Mouse (Mus musculus): Measurements from ENCODE around the gene Trabd2b.
A peak's percentile ranks its signal among the peaks of the same experiment; 100 is the strongest.

The Trabd2b gene

DNA sequence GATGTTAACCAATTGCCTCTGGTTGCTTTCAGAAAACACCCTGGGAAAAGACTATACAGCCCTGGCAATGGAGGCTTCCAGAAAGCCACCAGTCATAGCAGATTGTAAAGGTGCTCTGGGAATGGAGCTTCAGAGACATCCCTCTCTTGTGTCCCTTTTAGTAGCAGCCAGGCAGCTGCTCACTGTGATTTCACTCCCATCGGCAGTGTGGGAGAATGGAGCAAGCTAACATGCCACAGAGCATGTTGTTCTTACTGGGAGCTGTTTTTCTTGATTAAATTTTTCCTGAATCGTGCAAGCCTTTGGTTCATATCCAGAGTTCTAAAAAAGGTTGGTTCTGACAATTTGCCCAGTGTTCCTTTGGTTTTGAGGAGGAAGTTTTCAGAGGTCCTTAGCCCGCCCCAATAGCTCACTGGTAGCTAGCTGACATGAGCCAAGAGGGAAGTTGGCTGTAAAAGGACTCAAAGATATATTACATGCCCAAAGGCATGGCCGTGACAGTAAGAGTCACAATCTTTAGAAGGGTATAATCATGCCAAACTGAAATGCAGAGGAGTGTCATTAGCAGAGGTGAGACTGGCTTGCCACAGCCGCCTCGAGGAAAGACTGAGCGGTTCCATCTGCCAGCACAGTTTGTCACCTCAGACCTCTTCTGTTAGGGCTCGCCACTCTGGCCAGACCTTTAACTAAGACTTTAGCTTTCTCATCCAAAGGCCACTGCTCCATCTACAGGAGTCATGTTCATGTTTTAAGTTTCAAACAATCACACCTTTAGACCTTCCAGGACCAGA, 141.3 kb downstream of the Trabd2b start:
- no peak for DNase-seq

GRCm38 (mm10) chr4:114549487-114549886, 143.0 kb downstream of the Trabd2b start:
- DNase-seq: no peak

DNA sequence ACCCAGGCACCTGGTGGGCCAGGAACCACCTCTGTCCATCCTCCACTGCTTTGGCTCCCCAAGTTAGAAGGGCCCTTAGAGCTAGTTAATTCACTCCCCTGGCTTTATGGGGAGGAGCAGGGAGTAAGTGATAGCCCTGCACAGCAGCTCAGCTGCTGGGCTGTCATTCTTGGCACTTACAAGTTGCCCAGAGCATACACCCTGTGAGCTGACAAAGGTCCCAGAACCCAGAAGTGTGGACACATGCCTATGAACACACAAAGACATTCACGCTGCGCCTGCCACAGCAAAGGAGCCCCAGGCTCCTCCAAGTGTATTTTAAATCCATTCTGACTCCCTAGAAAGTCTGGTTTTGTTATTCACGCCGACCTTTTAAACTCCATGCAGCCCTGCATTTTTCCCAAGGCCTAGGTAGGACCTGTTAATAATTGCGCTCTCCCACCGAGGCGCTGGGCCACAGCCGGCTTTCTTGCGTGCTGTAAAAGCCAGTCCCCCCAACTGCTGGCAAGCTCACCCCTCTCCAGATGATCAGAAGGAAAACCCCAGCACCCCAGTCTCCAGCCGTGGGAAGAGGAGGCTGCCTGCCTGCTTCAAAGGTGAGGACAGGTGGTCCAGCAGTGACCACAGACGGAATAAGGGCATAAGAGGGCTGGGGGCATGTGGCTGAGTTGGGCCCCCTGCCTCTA, 144.1 kb downstream of the Trabd2b start:
- no peak for DNase-seq

DNA sequence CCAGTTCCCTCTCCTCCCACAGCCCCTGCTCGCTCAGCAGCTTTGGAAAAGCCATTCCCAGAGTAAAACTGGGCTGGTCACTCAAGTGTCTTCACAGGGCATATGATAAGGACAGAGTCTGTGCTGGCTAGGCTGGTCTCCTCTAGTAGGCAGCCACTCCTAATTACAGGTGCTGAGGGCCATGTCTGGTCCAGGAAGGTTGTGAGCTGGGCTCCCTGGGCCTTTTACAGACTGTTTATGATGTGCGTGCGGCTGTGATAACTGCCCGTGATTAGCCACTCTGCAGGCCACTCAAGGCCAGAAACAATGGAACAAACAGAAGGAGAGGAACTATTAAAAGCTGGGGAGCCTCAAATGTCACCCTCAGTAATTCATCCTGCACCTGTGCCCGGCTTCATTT, 150.4 kb downstream of the Trabd2b start:
- no peak for DNase-seq

GRCm38 (mm10) chr4:114557731-114558130, 151.2 kb downstream of the Trabd2b start:
- DNase-seq: no peak

DNA sequence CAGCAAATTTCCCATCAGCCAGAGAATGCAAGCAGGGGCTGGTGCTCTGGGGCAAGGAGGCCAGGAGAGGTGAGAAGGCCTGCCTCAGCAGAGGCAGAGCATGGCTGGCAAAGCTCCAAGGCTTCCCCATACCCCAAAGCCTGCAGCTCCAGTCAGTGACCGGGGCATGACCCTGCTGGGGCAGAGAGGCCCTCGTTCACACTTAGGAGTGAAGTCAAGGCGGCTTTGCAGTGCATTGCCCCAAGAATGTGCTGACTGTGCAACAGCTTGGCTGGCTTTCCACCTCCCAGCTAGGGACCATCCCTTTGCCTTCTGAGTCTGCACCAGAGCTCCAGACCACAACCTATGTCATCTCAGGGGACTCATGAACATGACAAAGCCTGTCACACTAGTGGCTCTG, 152.0 kb downstream of the Trabd2b start:
- DNase-seq: no peak

- no peak for DNase-seq
Observed at GRCm38 (mm10) chr4:114560638-114561216, 154.2 kb downstream of the Trabd2b start.

GRCm38 (mm10) chr4:114564131-114564695, 157.7 kb downstream of the Trabd2b start:
- no peak for DNase-seq

DNA sequence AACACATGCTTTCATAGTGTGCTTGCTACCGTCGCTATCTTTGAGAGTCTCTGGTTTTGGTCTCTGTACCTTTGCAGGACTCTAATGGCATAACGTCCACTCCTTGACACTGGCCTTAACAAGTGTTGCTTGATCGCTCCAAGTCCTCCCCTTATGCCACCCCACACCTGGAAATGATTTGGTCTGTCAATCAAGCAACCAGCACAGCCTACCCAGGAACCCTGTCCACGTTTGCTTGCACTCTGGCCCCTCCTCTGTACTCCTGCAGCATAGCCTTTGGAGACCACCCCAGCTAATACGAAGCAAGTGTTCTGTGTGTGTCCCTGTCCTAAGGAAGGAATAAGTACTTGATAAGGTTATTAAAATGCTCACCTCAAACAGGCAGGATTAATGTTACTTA, 161.1 kb downstream of the Trabd2b start:
- DNase-seq: no peak

GRCm38 (mm10) chr4:114568081-114568605, 161.6 kb downstream of the Trabd2b start:
- no peak for DNase-seq

- no peak for DNase-seq
Observed at GRCm38 (mm10) chr4:114578153-114578950, 171.8 kb downstream of the Trabd2b start.

DNA sequence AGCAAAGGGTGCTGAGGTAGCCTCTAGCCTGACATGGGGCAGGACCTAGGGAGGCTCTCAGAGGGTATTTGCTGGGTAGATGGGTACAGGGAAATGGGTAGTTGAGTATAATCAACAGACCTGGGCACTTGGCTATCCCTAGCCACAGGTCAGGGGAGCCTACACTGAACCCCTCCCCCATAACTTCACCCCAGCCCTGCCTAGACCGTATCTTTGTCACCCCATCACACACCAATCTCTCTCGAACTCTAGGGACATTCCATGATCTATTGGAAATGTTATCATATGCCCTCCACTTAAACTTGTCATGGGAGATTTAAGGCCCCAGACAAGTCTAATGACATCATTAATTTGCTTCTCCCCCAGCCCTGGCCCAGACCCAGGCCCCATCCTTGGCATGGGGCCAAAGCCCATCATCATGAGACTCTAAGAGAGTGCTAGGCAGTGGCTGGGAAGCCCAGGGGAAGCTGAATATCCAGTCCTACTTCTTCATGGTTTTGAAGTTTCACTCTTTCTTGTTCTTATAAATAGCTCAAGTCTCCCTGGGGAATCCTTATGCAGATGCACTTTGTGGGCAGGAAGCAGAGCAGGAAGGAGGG, 177.1 kb downstream of the Trabd2b start:
- no peak for DNase-seq

DNA sequence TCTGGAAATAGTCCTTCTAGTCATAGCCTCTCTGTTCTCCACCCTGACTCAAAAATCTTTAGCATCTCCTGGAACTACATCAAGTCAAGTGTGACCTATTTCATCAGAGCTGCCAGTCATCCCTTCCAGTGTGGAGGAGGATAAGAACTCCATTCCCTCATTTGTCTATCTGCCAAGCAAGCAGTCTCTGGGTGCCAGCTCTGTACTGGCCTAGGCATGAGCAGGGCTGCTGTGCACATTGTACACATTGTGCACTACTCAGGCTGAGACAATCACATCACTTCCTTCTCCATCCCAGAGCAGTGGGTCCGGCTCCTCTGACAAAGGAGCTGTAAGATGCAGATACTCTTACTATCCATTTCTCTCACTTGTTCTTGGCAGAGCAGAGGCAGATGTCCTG, 178.2 kb downstream of the Trabd2b start:
- DNase-seq: no peak

DNA sequence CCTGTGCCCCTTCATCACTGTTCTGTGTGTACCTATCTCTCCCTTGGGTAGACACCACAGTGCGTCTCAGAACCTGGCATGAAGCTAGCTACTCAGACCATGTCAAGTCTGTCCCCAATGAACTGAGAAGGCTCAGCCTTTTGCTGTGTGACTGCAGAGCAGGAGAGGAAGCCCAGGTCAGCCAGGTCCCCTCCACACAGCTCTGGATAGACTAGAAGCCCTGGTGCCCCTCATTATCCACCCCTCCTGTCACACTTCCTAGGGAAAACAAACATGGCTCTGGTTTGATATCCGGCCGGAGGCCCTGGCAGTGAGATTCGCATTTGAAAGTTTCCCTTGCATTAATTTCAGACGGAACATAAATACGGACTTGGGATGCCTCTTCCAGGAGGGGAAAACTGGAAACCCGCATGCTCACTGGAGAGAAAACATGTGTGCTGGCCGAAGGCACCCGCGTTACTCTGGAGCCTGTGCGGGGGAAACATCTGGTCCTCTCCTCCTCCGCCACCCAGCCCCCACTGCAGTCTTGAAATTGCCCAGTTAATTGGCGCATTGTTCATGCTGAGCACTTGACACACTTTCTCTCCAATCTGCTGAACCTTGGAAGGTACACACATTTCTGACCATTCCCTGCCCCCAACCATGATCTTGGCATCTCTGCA, 187.2 kb downstream of the Trabd2b start:
- DNase-seq: no peak

DNA sequence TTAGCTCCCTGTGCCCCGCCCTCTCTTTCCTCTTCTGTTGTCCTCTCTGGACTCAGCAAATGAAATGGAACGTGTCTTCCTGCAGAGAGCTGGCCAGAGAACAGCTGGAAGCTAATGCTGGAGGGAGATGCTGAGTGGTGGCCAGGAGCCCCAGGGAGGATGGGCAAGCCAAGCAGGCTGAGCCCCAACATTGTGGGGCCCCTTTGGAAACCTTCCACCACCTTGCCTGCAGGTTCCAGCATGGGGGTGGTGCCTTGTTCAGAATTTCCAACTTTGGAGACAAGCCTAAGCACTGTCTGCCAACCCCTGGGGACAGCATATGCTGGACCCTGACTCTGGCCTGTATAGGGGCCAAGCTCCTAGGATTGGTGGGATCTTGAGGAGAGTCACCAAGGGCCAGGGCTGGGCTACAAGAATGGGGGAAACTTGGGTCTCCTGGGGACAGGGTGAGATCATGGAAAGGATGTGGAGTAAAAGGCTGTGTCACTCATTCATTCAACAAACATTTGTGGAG, 188.7 kb downstream of the Trabd2b start:
- DNase-seq: no peak

DNA sequence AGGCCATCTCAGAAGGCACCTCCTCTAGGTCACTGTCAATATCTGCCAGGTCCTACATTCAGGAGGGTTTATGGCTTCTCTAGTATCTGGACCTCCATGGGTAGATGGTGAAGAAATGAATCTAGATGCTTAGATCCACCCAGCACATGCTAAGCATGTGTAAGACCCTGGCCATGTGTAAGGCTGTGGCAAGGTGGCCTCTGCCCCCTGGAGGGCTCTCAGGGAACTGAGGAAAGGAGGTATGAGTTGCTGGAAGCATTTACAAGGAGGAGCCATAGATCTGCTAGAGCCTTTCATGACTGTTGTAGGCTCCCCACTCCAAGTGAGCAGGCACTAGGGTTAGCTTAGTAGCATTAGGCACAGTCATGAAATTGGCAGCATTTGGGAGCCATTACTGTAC, 192.6 kb downstream of the Trabd2b start:
- DNase-seq: peak in 1 of 2 experiments; percentile 6

DNA sequence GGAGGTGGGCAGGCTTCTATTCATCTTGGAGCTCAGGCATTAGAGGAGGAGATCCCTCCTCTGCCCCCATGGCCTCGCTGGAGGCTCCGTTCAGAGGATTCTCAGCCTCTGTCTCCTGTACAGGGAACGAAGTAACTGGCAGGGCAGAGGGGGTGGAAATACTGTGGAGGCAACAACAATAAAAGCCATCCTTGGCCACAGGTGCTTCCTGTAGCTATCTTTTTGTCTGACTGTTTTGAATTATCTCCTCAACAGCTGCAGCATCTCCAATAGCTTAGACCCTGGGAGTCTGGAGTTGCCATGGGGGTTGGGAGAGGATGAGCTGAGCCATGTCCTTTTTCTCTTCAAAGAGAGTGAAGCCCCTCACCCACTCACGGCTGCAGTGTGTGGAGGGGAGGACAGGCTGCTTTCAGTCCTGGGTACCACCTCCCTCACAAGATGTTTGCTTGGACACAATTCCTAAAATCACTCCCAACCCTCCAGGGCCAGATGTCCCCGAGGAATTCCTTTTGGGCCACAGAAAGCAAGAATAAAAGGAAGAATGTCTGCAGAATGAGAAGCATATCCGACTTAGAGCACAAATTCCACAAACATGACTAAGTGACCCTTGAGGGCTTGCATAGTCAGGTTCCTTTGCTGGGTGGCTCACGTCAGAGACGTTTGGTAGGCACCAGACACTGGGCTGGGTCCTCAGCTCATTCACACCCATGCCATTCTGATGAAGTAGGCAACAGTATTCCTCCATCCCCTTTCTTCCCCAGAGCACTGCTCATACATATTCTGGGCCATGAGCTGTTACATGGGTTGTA, 194.9 kb downstream of the Trabd2b start:
- no peak for DNase-seq

- DNase-seq: no peak
Observed at GRCm38 (mm10) chr4:114605670-114606069, 199.1 kb downstream of the Trabd2b start.

DNA sequence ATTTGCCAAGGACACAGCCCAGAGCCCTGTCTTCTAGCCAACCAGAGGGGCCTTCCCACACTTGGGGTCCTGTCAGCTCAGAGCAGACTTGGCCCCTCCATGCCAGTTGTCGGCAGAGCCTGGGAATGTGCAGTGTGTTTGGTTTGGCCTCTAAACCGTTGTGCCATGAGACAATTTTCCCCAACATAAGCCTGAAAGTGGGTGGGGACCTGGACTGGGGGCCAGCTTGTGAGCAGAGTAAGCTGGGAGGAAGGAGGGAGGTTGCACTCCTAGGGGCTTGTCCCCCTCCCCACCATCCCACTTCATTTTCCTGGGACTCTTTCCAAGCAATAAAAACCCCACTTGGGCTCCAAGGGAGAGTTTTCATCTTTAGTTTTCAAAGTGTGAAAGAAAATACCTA, 201.3 kb downstream of the Trabd2b start:
- no peak for DNase-seq

GRCm38 (mm10) chr4:114609297-114609696, 202.8 kb downstream of the Trabd2b start:
- no peak for DNase-seq

All from spleen, adult 18-20 months (tissue).